Mouse (Mus musculus) kidney, adult 2 months (tissue): ENCODE measurements around the gene Sik2.

Source experiments
- CTCF ChIP-seq: fragments of 200-500 bp; conservative IDR thresholded peaks from 2 replicates; pipeline ENCODE4 v1.5.1; 2011; ENCODE audit warnings: low read depth, mild to moderate bottlenecking, control low read depth, low read length, moderate library complexity, mixed read lengths; ENCODE audit not compliant: insufficient read depth, insufficient read length
- POLR2A ChIP-seq: fragments of 200-500 bp; IDR thresholded peaks from one replicate; pipeline ENCODE4 v1.6.1; 2011; ENCODE audit warnings: low read depth, low read length, control low read depth

DNA sequence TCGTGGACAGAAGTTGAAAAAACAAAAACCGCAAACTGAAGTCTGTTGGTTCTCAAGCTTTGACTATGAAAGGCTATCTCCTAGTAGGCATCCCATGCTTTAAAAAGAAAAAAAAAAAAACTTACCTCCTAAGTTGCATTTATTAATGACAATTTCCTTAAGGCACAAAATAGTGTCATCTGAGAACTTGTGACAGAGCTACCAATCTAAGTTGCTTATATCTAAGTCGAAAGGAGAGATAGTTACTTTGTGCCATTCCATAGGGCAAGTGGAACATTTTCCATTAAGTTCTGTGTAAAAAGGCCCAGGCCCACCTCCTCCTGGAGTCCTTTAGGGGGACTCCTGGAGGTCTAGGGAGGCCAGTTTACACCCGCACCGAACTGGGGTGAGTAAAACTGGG lies 153.1 kb downstream of the Sik2 start:
- TF ChIP-seq POLR2A (no peak), CTCF (no peak)
